Mouse (Mus musculus): ENCODE measurements around the gene Hibch. TPM values are rescaled to one million over a fixed set of nuclear protein-coding genes. Genes with fewer than 3 reads are reported as not detected.

The Hibch gene
- polyA plus RNA-seq, 1 experiment from 2014 or later: 25.6 TPM

GRCm38 (mm10) chr1:52963097-52963496 is 118.4 kb downstream of the Hibch start:
- no peak overlapping the region for H3K27ac ChIP-seq (ENCODE audit: low read length)
- 81% methylated on average over 2 of the region's 2 CpGs for WGBS
- H3K27me3 ChIP-seq (replicated peaks; ENCODE audit: control insufficient read depth, insufficient read depth, low read length): no peaks in the 10 kb centered on the region
- no peak overlapping the region for H3K4me3 ChIP-seq (replicated peaks; ENCODE audit: low read length)
- H3K9ac ChIP-seq (replicated peaks; ENCODE audit: low read depth, low read length): no peak overlapping the region
- H3K36me3 ChIP-seq (ENCODE audit: control insufficient read depth, insufficient read depth): no peaks in the 10 kb centered on the region
- ATAC-seq: no peak
- no peak overlapping the region for H3K4me2 ChIP-seq (ENCODE audit: low read length)
- H3K9me3 ChIP-seq (ENCODE audit: control insufficient read depth, low read length): no peaks in the 10 kb centered on the region
- no peaks in the 10 kb centered on the region for H3K4me1 ChIP-seq (replicated peaks; ENCODE audit: control insufficient read depth, insufficient read depth, low read length)

- no peaks in the 10 kb centered on the region for H3K36me3 ChIP-seq (ENCODE audit: control insufficient read depth, insufficient read depth)
- ATAC-seq: no peak
Measured at GRCm38 (mm10) chr1:52964581-52964980, 119.9 kb downstream of the Hibch start.

More at GRCm38 (mm10) chr1:52964581-52964980, 119.9 kb downstream of the Hibch start:
- Histone ChIP-seq H3K4me2 (ENCODE audit: low read length) (no peak overlapping the region), H3K9me3 (ENCODE audit: control insufficient read depth, low read length) (no peaks in the 10 kb centered on the region), H3K27ac (ENCODE audit: low read length) (no peak overlapping the region), H3K27me3 (replicated peaks; ENCODE audit: control insufficient read depth, insufficient read depth, low read length) (no peaks in the 10 kb centered on the region), H3K9ac (replicated peaks; ENCODE audit: low read depth, low read length) (no peak overlapping the region), H3K4me3 (replicated peaks; ENCODE audit: low read length) (no peak overlapping the region), H3K4me1 (replicated peaks; ENCODE audit: control insufficient read depth, insufficient read depth, low read length) (no peaks in the 10 kb centered on the region)
- WGBS: 78% methylated on average over 8 of the region's 8 CpGs

Other genes starting within 250 kb of the Hibch start
- 9.3 and 9.5 TPM in 2 replicates for gene Nemp2, start 214.2 kb upstream of the Hibch start, polyA plus RNA-seq (2015; fragmentation: Nextera tagmentation; extraction: Ambion mirVana)
- 7.7 and 8.3 TPM in 2 replicates for gene Mfsd6, start 117.5 kb upstream of the Hibch start, polyA plus RNA-seq (2015; fragmentation: Nextera tagmentation; extraction: Ambion mirVana)
- 25.9 and 32.1 TPM in 2 replicates for gene Inpp1, start 27.2 kb upstream of the Hibch start, polyA plus RNA-seq (2015; fragmentation: Nextera tagmentation; extraction: Ambion mirVana)
- gene 1700019D03Rik, start 175.2 kb downstream of the Hibch start, polyA plus RNA-seq (2015; fragmentation: Nextera tagmentation; extraction: Ambion mirVana): 2.9 and 3.6 TPM in 2 replicates
- gene Mstn, start 216.7 kb downstream of the Hibch start, polyA plus RNA-seq (2015; fragmentation: Nextera tagmentation; extraction: Ambion mirVana): 0.68 and 0.89 TPM in 2 replicates

Data from forebrain, embryonic 16.5 days (tissue).